Mouse (Mus musculus) macrophage (primary cell): ENCODE results near the gene Tlr12. TPM values are rescaled to one million over a fixed set of nuclear protein-coding genes. Genes with fewer than 3 reads are reported as not detected.
A peak's percentile ranks its signal among the peaks of the same experiment; 100 is the strongest.
"Not testable (repeated sequence)": the region's sequence is repeated elsewhere in the genome, so short reads cannot be mapped to it uniquely, and the experiment has no call there.

Source experiments
- H3K27ac ChIP-seq: fragments of 350-480 bp; formaldehyde crosslinking; 2 replicates; pipeline ENCODE4 v1.9.0; 2021
- H3K36me3 ChIP-seq: fragments of 350-480 bp; formaldehyde crosslinking; 2 replicates; pipeline ENCODE4 v1.9.0; 2021; ENCODE audit errors: inconsistent target
- H3K4me3 ChIP-seq: fragments of 350-480 bp; formaldehyde crosslinking; 2 replicates; pipeline ENCODE4 v1.9.0; 2021; ENCODE audit errors: inconsistent target
- H3K79me2 ChIP-seq: fragments of 350-480 bp; formaldehyde crosslinking; 2 replicates; pipeline ENCODE4 v1.9.0; 2021; ENCODE audit errors: inconsistent target
- WGBS: methylation state at CpG from one replicate; pipeline ENCODE4 v1.1.7; 2026; ENCODE audit warnings: inconsistent platforms; ENCODE audit not compliant: missing documents; 5-methylcytosine and 5-hydroxymethylcytosine counted together
- polyA plus RNA-seq: library from polyadenylated mRNA; stranded (reverse); fragments of 250-400 nt; gene quantifications from 3 replicates; pipeline ENCODE4 v1.2.4, GENCODE M21; 2018; ENCODE audit warnings: inconsistent platforms
- total RNA-seq, 78 experiments: library from RNA; depleted of rRNA; stranded (reverse); fragments of 250-400 nt; gene quantifications; 1 replicate in 9 of 78; 2 replicates in 24 of 78; 3 replicates in 43 of 78; 4 replicates in 2 of 78; pipeline ENCODE4 v1.2.4; 2018; ENCODE audit warnings: inconsistent platforms in 56 of 78

Gene Tlr12
- total RNA-seq (2018; cell fraction: chromatin; rRNA removed), result 1 to 10 TPM in 1 of 26 experiments, under 1 TPM in 7, not detected in 18; 0.22 to 1.1 (median 0.50) TPM
- total RNA-seq (2018; cell fraction: cytosol; rRNA removed), result 1 to 10 TPM in 2 of 26 experiments, under 1 TPM in 23, not detected in 1; 0.03 to 1.8 (median 0.19) TPM
- total RNA-seq (2018; cell fraction: nucleus; rRNA removed), result 1 to 10 TPM in 10 of 26 experiments, under 1 TPM in 6, not detected in 10; 0.20 to 3.7 (median 1.3) TPM
- 0.06 to 0.57 TPM (median 0.07 TPM) in 3 replicates for polyA plus RNA-seq

- Histone ChIP-seq H3K4me3 (no peak within 1 kb of the TSS), H3K79me2 (no peaks in the 10 kb centered on the region), H3K36me3 (no peaks in the 10 kb centered on the region), H3K27ac (no peak within 1 kb of the TSS)
- 30% methylated on average over 15 of the region's 15 CpGs for WGBS
These were observed at the start of gene Tlr12 for GRCm38 (mm10) chr4:128618246-128618911. TSS of gene Tlr12 (minus strand) at chr4:128618619.

GRCm38 (mm10) chr4:128667195-128667594, 48.8 kb upstream of the Tlr12 start:
- not testable (repeated sequence) for H3K36me3 ChIP-seq, H3K79me2 ChIP-seq, H3K4me3 ChIP-seq
- 12% methylated on average over 4 of the region's 4 CpGs for WGBS
- peak overlapping the region; percentile 72 for H3K27ac ChIP-seq

- peak overlapping the region; percentile 72 for H3K27ac ChIP-seq
- H3K4me3 ChIP-seq, H3K36me3 ChIP-seq, H3K79me2 ChIP-seq: not testable (repeated sequence)
- WGBS, result 50% methylated on average over 7 of the region's 7 CpGs
These were observed 47.9 kb upstream of the Tlr12 start for GRCm38 (mm10) chr4:128666362-128666761.

DNA sequence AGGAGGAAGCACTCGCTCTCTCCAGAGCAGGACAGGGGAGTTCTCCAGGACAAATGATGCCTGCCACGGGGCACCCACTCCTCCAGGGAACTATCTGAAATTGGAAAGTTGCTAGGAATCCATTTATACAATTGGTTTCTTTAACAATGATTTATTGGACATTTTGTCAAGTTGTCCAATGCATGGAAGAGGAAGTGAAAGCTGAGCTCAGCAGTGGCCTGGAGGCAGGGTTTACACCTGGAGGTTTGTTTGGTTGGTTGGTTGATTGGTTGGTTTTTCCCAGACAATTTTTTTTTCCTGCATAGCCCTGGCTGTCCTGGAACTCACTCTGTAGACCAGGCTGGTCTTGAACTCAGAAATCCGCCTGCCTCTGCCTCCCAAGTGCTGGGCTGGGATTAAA, 45.6 kb upstream of the Tlr12 start:
- Histone ChIP-seq H3K4me3 (no peak overlapping the region), H3K27ac (no peak overlapping the region), H3K36me3 (no peaks in the 10 kb centered on the region), H3K79me2 (no peaks in the 10 kb centered on the region)
- 43% methylated on average over 2 of the region's 3 CpGs for WGBS

- Histone ChIP-seq H3K27ac (no peak overlapping the region), H3K4me3 (no peak overlapping the region), H3K36me3 (no peaks in the 10 kb centered on the region), H3K79me2 (no peaks in the 10 kb centered on the region)
- WGBS, result 82% methylated on average over 8 of the region's 8 CpGs
These were observed 42.6 kb upstream of the Tlr12 start for GRCm38 (mm10) chr4:128661063-128661462.

- Histone ChIP-seq H3K79me2 (no peaks in the 10 kb centered on the region), H3K27ac (no peak overlapping the region), H3K4me3 (no peak overlapping the region), H3K36me3 (no peaks in the 10 kb centered on the region)
- WGBS, result 95% methylated on average over 8 of the region's 8 CpGs
These were observed 41.8 kb upstream of the Tlr12 start for GRCm38 (mm10) chr4:128660196-128660595.

GRCm38 (mm10) chr4:128655446-128655845, 37.0 kb upstream of the Tlr12 start:
- H3K79me2 ChIP-seq, result no peaks in the 10 kb centered on the region
- WGBS, result 5% methylated on average over 12 of the region's 12 CpGs
- H3K27ac ChIP-seq, result no peak overlapping the region
- H3K36me3 ChIP-seq, result no peaks in the 10 kb centered on the region
- peak overlapping the region; percentile 32 for H3K4me3 ChIP-seq

- Histone ChIP-seq H3K79me2 (no peaks in the 10 kb centered on the region), H3K4me3 (peak within 1 kb of the TSS; percentile 32), H3K36me3 (no peaks in the 10 kb centered on the region), H3K27ac (no peak within 1 kb of the TSS)
- WGBS, result under 1% methylated on average over 77 of the region's 85 CpGs
These were observed 36.3 kb upstream of the Tlr12 start, which contains the start of gene Phc2 for GRCm38 (mm10) chr4:128654505-128655381. TSS of gene Phc2 (plus strand) at chr4:128654702.

- Histone ChIP-seq H3K79me2 (no peaks in the 10 kb centered on the region), H3K36me3 (no peaks in the 10 kb centered on the region), H3K4me3 (no peak overlapping the region), H3K27ac (no peak overlapping the region)
- WGBS, result 61% methylated on average over 5 of the region's 5 CpGs
These were observed 34.3 kb upstream of the Tlr12 start for GRCm38 (mm10) chr4:128652584-128653298.

DNA sequence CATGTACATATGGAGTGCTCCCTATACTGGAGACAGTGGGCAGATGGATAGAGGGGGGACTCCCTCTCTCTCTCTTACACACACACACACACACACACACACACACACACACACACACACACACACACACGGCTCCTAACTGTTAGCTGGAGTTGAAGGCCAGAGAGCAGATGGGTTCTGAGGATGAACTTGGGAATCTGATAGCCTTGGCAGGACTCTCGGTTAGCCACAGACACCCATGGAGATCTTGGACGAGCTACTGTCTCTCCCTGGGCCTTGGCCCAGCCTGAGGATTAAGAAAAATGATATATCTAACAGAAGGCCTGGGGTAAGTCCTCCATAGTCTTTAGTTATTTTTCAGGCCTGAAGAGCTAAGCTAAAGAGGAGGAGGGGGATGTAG, 33.1 kb upstream of the Tlr12 start:
- Histone ChIP-seq H3K36me3 (no peaks in the 10 kb centered on the region), H3K79me2 (no peaks in the 10 kb centered on the region), H3K4me3 (no peak overlapping the region), H3K27ac (no peak overlapping the region)
- WGBS, result 78% methylated on average over 3 of the region's 3 CpGs

DNA sequence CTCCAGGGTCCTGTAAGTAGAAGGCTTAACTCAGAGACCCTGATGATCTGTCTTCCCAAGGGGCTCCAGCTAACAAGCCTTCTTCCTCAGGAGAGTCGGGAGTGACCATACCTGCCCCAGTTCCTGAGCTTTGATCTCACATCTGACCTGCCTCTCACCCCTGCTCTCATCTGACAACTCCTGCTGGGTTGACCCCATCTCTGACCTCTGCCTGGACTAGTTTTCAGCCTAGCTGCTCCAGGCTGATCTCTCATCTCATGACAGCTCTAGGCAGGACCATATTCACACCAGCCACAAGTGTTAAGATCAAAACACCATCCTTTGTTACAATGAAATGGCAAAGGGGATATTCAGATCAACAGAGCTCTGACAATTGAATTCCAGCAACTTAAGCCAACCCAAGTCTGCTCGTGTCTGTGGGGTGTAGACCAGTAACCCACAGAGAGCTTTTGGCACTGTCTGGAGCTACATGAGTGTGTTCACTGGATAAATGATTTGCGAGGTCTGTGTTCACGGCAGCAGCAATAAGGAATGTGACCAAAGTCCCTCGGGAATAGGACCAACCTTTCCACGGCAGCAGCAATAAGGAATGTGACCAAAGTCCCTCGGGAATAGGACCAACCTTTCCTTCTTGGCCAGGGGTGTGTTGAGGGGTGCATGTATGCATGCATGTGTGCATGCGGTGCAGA, 30.3 kb upstream of the Tlr12 start:
- no peak overlapping the region for H3K27ac ChIP-seq
- WGBS, result 93% methylated on average over 8 of the region's 8 CpGs
- H3K79me2 ChIP-seq, result no peaks in the 10 kb centered on the region
- H3K36me3 ChIP-seq, result no peaks in the 10 kb centered on the region
- H3K4me3 ChIP-seq, result no peak overlapping the region

DNA sequence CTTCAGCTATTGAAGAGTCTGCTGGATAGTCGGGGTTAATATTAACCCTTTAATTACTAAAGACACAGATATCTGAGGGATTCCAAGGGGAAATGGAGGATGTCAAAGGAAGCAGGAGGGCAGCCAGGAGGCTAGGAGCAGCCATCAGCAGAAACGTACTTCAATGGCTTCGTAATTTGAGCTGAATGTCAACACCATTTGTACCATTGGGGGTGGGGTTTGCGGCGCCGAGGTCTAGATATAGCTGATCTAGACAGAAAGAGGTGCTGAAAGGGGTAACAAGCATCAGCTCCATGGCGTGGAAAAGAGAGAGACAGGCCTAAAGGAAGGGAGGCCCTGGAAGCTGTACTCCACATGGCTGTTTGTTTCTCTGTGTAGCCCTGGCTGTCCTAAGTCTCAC, 28.3 kb upstream of the Tlr12 start:
- WGBS, result 84% methylated on average over 7 of the region's 7 CpGs
- Histone ChIP-seq H3K79me2 (no peaks in the 10 kb centered on the region), H3K36me3 (no peaks in the 10 kb centered on the region), H3K4me3 (no peak overlapping the region), H3K27ac (no peak overlapping the region)

GRCm38 (mm10) chr4:128645896-128646295, 27.5 kb upstream of the Tlr12 start:
- no peak overlapping the region for H3K4me3 ChIP-seq
- 90% methylated on average over 6 of the region's 6 CpGs for WGBS
- no peaks in the 10 kb centered on the region for H3K79me2 ChIP-seq
- H3K27ac ChIP-seq, result no peak overlapping the region
- no peaks in the 10 kb centered on the region for H3K36me3 ChIP-seq
